Mouse (Mus musculus): ENCODE results near the gene Tmem179. TPM values are rescaled to one million over a fixed set of nuclear protein-coding genes. Genes with fewer than 3 reads are reported as not detected.

Tmem179 gene
- polyA plus RNA-seq (2015; fragmentation: Illumina TruSeq; extraction: RNeasy Lipid Tissue Mini Kit (QIAGEN cat#74804); ENCODE audit: insufficient read depth, low read depth, low replicate concordance) = not detected

DNA sequence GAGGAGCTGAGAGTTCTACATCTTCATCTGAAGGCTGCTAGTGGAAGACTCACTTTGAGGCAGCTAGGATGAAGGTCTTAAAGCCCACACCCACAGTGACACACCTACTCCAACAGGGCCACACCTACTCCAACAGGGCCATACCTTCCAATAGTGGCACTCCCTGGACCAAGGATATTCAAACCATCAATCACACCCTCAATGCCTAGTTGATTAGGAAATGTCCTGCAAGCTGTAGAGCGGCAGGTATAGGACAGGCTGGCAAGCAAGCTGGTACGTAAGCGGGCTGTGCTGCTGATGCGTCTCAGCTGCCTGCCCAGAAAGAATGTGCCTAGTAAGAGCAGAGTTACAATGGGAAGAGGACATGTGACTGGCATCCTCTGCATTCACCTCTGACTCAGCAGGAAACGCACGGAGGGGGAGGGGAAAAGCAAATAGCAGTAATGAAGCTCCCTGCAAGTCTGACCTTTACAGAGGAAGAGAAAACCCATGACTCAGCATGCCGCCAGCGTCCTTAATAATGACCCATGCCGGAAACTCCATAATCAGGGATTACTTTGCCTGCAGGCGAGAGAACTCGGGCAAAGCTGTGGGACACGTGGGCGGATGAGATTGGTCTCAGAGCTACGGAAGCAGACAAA is at the start of gene Tmem179:
Tmem179 (minus strand) TSS at position 51 of the 641 bp plus-strand sequence.

DNA sequence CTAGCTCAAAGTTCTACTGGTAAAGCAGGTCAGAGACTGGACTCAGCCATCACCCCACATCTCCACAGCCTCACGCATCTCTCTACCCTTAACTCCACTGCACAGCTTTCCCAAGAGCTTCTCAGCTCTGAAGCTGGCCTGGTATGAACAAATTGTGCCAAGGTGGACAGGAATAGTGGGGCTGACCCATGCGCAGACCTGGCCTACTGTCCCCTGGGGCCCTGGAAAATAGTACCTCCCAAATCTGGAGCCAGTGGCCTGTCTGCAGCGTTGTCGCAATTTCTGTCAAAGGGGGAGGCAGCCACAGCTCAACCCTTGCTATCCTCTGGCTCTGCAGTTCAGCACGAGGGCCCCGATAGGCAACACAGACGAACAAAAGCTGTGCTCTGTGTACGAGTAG is 27.4 kb downstream of the Tmem179 start, which contains the start of gene A530016L24Rik:
A530016L24Rik (plus strand) TSS at position 315 of the 400 bp plus-strand sequence.

Other genes starting within 250 kb of the Tmem179 start
- 1.3 TPM for gene A530016L24Rik, start 27.3 kb downstream of the Tmem179 start, polyA plus RNA-seq (2015; fragmentation: Illumina TruSeq; extraction: RNeasy Lipid Tissue Mini Kit (QIAGEN cat#74804); ENCODE audit: insufficient read depth, low read depth, low replicate concordance)
- gene Inf2, start 72.0 kb upstream of the Tmem179 start, polyA plus RNA-seq (2015; fragmentation: Illumina TruSeq; extraction: RNeasy Lipid Tissue Mini Kit (QIAGEN cat#74804); ENCODE audit: insufficient read depth, low read depth, low replicate concordance) = 5.4 TPM
- 1.4 TPM for gene Adssl1, start 103.3 kb upstream of the Tmem179 start, polyA plus RNA-seq (2015; fragmentation: Illumina TruSeq; extraction: RNeasy Lipid Tissue Mini Kit (QIAGEN cat#74804); ENCODE audit: insufficient read depth, low read depth, low replicate concordance)
- 14.2 TPM for gene Siva1, start 127.9 kb upstream of the Tmem179 start, polyA plus RNA-seq (2015; fragmentation: Illumina TruSeq; extraction: RNeasy Lipid Tissue Mini Kit (QIAGEN cat#74804); ENCODE audit: insufficient read depth, low read depth, low replicate concordance)
- gene Akt1, start 158.1 kb upstream of the Tmem179 start, polyA plus RNA-seq (2015; fragmentation: Illumina TruSeq; extraction: RNeasy Lipid Tissue Mini Kit (QIAGEN cat#74804); ENCODE audit: insufficient read depth, low read depth, low replicate concordance) = 35.9 TPM
- 5.6 TPM for gene Zbtb42, start 162.1 kb upstream of the Tmem179 start, polyA plus RNA-seq (2015; fragmentation: Illumina TruSeq; extraction: RNeasy Lipid Tissue Mini Kit (QIAGEN cat#74804); ENCODE audit: insufficient read depth, low read depth, low replicate concordance)
- gene Cep170b, start 203.7 kb upstream of the Tmem179 start, polyA plus RNA-seq (2015; fragmentation: Illumina TruSeq; extraction: RNeasy Lipid Tissue Mini Kit (QIAGEN cat#74804); ENCODE audit: insufficient read depth, low read depth, low replicate concordance) = 11.7 TPM
- 5.7 TPM for gene Pld4, start 243.9 kb upstream of the Tmem179 start, polyA plus RNA-seq (2015; fragmentation: Illumina TruSeq; extraction: RNeasy Lipid Tissue Mini Kit (QIAGEN cat#74804); ENCODE audit: insufficient read depth, low read depth, low replicate concordance)